In the genomic region with DNA sequence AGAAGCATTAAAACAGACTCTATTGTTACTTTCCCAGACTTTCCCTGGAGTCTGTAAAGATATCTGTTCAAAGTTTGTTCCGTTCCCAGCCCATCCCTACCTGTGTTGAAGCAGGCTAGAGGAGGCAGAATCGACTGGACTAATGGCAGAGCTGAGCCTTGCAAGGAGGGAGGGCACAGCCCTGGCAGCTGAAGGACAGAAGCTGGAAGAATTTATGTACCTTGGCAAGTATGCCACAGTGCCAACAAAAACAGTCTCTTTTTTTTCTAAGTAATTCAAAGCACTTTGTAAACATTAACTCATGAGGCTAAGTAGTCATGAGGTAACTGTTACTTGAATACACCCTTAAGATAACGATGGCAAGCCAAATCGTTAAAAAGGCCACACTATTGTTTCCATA, we compare ENCODE assay signal across 11 mouse cellular contexts. TPM values are rescaled to one million over a fixed set of nuclear protein-coding genes. Genes with fewer than 3 reads are reported as not detected.
A peak's percentile ranks its signal among the peaks of the same experiment; 100 is the strongest.
DNase-seq lines count a peak whose midpoint lies in the region; ATAC-seq and TF ChIP-seq lines count a peak whose summit lies in the region.
"Had no signal": no experiment of that assay in that cellular context is flagged by ENCODE, and none has a peak within 500 bp of the region (broad histone marks: within the 10 kb centered on the region; RNA-seq: fewer than 3 reads in every experiment).

A gene (minus strand): TSS at position 187 of the 400 bp plus-strand sequence.

- no peak within 1 kb of the TSS for H3K27ac ChIP-seq in bone marrow, adult 2 months (ENCODE audit: control insufficient read depth, insufficient read depth, low read depth, low read length, poor library complexity)
- peak within 1 kb of the TSS; percentile 62; the same call in 1 of the 2 replicates for H3K27ac ChIP-seq in kidney, embryonic 15.5 days
- H3K27ac ChIP-seq: heart, embryonic 10.5 days had no signal

- no peak for TF ChIP-seq POLR2A in bone marrow, adult 2 months (IDR thresholded peaks at IDR 0.05; ENCODE audit: borderline replicate concordance, control insufficient read depth, low read depth, low read length)

- no peak for TF ChIP-seq CTCF in bone marrow, adult 2 months (IDR thresholded peaks at IDR 0.05; ENCODE audit: control insufficient read depth, insufficient read depth, low read length)

- no peaks in the 10 kb centered on the region for H3K9me3 ChIP-seq in kidney, embryonic 15.5 days (replicated peaks)
- H3K9me3 ChIP-seq: heart, embryonic 10.5 days had no signal

- H3K9ac ChIP-seq in kidney, embryonic 15.5 days, result no peak within 1 kb of the TSS

- peak; percentile 89 for ATAC-seq in kidney, embryonic 15.5 days (replicated peaks; ENCODE audit: low FRiP score)

- H3K36me3 ChIP-seq in kidney, embryonic 15.5 days, result no peaks in the 10 kb centered on the region
- H3K36me3 ChIP-seq: heart, embryonic 10.5 days had no signal

- no peak within 1 kb of the TSS for H3K4me3 ChIP-seq in bone marrow, adult 2 months (replicated peaks; ENCODE audit: control insufficient read depth, low read depth, low read length)
- H3K4me3 ChIP-seq in kidney, embryonic 15.5 days (replicated peaks), result no peak within 1 kb of the TSS
- H3K4me3 ChIP-seq: erythroblast, embryonic 14.5 days; heart, embryonic 10.5 days had no signal

- no peaks in the 10 kb centered on the region for H3K27me3 ChIP-seq in kidney, embryonic 15.5 days

- 79% methylated on average over 4 of the region's 4 CpGs for WGBS in bone marrow, adult 2 months
- WGBS in kidney, embryonic 15.5 days, result 39% methylated on average over 4 of the region's 4 CpGs

- peak in 1 of 2 experiments; percentile 43 for DNase-seq in adrenal gland, adult 18-20 months (ENCODE audit: low spot score in 2 of 2)
- peak; percentile 25 to 58 for DNase-seq in lung, postnatal 4 days
- no peak for DNase-seq in layer of hippocampus, postnatal 36 days
- DNase-seq in T-cell, adult 2 months (ENCODE audit: low spot score), result no peak
- no peak for DNase-seq in heart, adult 8-10 months (ENCODE audit: low spot score)
- DNase-seq: thymus, postnatal 36 days had no signal

- peak within 1 kb of the TSS; percentile 16; the same call in 1 of the 2 replicates for H3K4me2 ChIP-seq in kidney, embryonic 15.5 days

- H3K4me1 ChIP-seq in bone marrow, adult 2 months (ENCODE audit: control insufficient read depth, insufficient read depth, low read length), result no peaks in the 10 kb centered on the region; the same call in 1 of the 2 replicates
- H3K4me1 ChIP-seq in kidney, embryonic 15.5 days, result peaks cover 6% of the 10 kb centered on the region; the same call in 1 of the 2 replicates
- H3K4me1 ChIP-seq: heart, embryonic 10.5 days had no signal

RNA-seq across cellular contexts. Expression of the gene that starts here (rescaled TPM):
- total RNA-seq in adrenal gland, adult 18-20 months (2021), result 10 to 100 TPM; 13.8 to 21.8 TPM
- polyA plus RNA-seq in bone marrow, adult 2 months (2011; ENCODE audit: insufficient read depth, insufficient read length, low replicate concordance, missing spikeins), result 6.5 and 17.4 TPM in 2 replicates
- polyA plus RNA-seq in kidney, embryonic 15.5 days (2015; fragmentation: Nextera tagmentation; extraction: Ambion mirVana), result 0.50 and 1.4 TPM in 2 replicates
- total RNA-seq in layer of hippocampus, postnatal 36 days (2021), result under 1 TPM in 1 of 2 experiments, not detected in 1; 0.23 TPM
- 1 to 10 TPM in 2 of 4 experiments, under 1 TPM in 2; 0.54 to 3.1 (median 0.95) TPM for total RNA-seq in heart, adult 8-10 months (2022)
- total RNA-seq: MEL had no signal
- polyA plus RNA-seq: erythroblast, embryonic 14.5 days had no signal

Comparison
In these comparisons a context has a peak if more than half of its experiments do, and no peak if none do; other contexts are left out.
1. DNase-seq: peak in lung, postnatal 4 days (2 of 2); none in layer of hippocampus, postnatal 36 days (0 of 2), T-cell, adult 2 months (single experiment) and heart, adult 8-10 months (single experiment).